Mouse (Mus musculus): ENCODE data around the gene Mrpl2. TPM values are rescaled to one million over a fixed set of nuclear protein-coding genes. Genes with fewer than 3 reads are reported as not detected.

Gene Mrpl2
- polyA plus RNA-seq, 1 experiment from 2014 or later, result 64.9 TPM

GRCm38 (mm10) chr17:46699245-46699644, 53.2 kb downstream of the Mrpl2 start:
- peaks cover 7% of the 10 kb centered on the region for H3K36me3 ChIP-seq
- no peaks in the 10 kb centered on the region for H3K9me3 ChIP-seq (replicated peaks)
- 44% methylated on average over 5 of the region's 5 CpGs for WGBS
- no peaks in the 10 kb centered on the region for H3K27me3 ChIP-seq (replicated peaks)
- no peak overlapping the region for H3K27ac ChIP-seq (replicated peaks)
- no peak for ATAC-seq (ENCODE audit: low FRiP score)
- H3K4me1 ChIP-seq, result peaks cover 37% of the 10 kb centered on the region
- H3K4me2 ChIP-seq, result no peak overlapping the region
- H3K9ac ChIP-seq (replicated peaks), result no peak overlapping the region
- H3K4me3 ChIP-seq (replicated peaks), result no peak overlapping the region

Other genes with a start within 250 kb of the Mrpl2 start
- gene Crip3, start 217.3 kb upstream of the Mrpl2 start, polyA plus RNA-seq (2015; fragmentation: Nextera tagmentation; extraction: Ambion mirVana), result 2.7 and 43.4 TPM in 2 replicates
- 1.3 TPM in 1 of 2 replicates, not detected in the other for gene Slc22a7, start 207.8 kb upstream of the Mrpl2 start, polyA plus RNA-seq (2015; fragmentation: Nextera tagmentation; extraction: Ambion mirVana)
- gene Ttbk1, start 158.6 kb upstream of the Mrpl2 start, polyA plus RNA-seq (2015; fragmentation: Nextera tagmentation; extraction: Ambion mirVana), result 5.5 and 7.8 TPM in 2 replicates
- 13.6 and 22.7 TPM in 2 replicates for gene Dnph1, start 149.5 kb upstream of the Mrpl2 start, polyA plus RNA-seq (2015; fragmentation: Nextera tagmentation; extraction: Ambion mirVana)
- gene Cul9, start 99.8 kb upstream of the Mrpl2 start, polyA plus RNA-seq (2015; fragmentation: Nextera tagmentation; extraction: Ambion mirVana), result 17.3 and 22.6 TPM in 2 replicates
- 2.5 and 6.4 TPM in 2 replicates for gene Srf, start 90.1 kb upstream of the Mrpl2 start, polyA plus RNA-seq (2015; fragmentation: Nextera tagmentation; extraction: Ambion mirVana)
- 29.3 and 41.7 TPM in 2 replicates for gene Ptk7, start 16.7 kb upstream of the Mrpl2 start, polyA plus RNA-seq (2015; fragmentation: Nextera tagmentation; extraction: Ambion mirVana)
- gene Klc4, start 207 bp upstream of the Mrpl2 start, polyA plus RNA-seq (2015; fragmentation: Nextera tagmentation; extraction: Ambion mirVana), result 31.8 and 32.3 TPM in 2 replicates
- 37.1 and 40.1 TPM in 2 replicates for gene Cul7, start 4.1 kb downstream of the Mrpl2 start, polyA plus RNA-seq (2015; fragmentation: Nextera tagmentation; extraction: Ambion mirVana)
- gene Rrp36, start 28.1 kb downstream of the Mrpl2 start, polyA plus RNA-seq (2015; fragmentation: Nextera tagmentation; extraction: Ambion mirVana), result 53.5 and 59.1 TPM in 2 replicates
- gene Mea1, start 32.6 kb downstream of the Mrpl2 start, polyA plus RNA-seq (2015; fragmentation: Nextera tagmentation; extraction: Ambion mirVana), result 275 and 308 TPM in 2 replicates
- 166 TPM in 2 replicates for gene Klhdc3, start 34.7 kb downstream of the Mrpl2 start, polyA plus RNA-seq (2015; fragmentation: Nextera tagmentation; extraction: Ambion mirVana)
- gene Ppp2r5d, start 58.9 kb downstream of the Mrpl2 start, polyA plus RNA-seq (2015; fragmentation: Nextera tagmentation; extraction: Ambion mirVana), result 89.1 and 93.2 TPM in 2 replicates
- gene Pex6, start 65.2 kb downstream of the Mrpl2 start, polyA plus RNA-seq (2015; fragmentation: Nextera tagmentation; extraction: Ambion mirVana), result 27.8 and 28.3 TPM in 2 replicates
- gene Gnmt, start 82.9 kb downstream of the Mrpl2 start, polyA plus RNA-seq (2015; fragmentation: Nextera tagmentation; extraction: Ambion mirVana), result 1.7 and 1.9 TPM in 2 replicates
- gene Cnpy3, start 106.0 kb downstream of the Mrpl2 start, polyA plus RNA-seq (2015; fragmentation: Nextera tagmentation; extraction: Ambion mirVana), result 72.2 and 76.1 TPM in 2 replicates
- 0.19 and 43.5 TPM in 2 replicates for gene Ptcra, start 117.5 kb downstream of the Mrpl2 start, polyA plus RNA-seq (2015; fragmentation: Nextera tagmentation; extraction: Ambion mirVana)
- 53.8 and 56.8 TPM in 2 replicates for gene 2310039H08Rik, start 126.4 kb downstream of the Mrpl2 start, polyA plus RNA-seq (2015; fragmentation: Nextera tagmentation; extraction: Ambion mirVana)
- 77.2 and 88.4 TPM in 2 replicates for gene Rpl7l1, start 136.4 kb downstream of the Mrpl2 start, polyA plus RNA-seq (2015; fragmentation: Nextera tagmentation; extraction: Ambion mirVana)
- 6.6 and 8.3 TPM in 2 replicates for gene Bicral, start 212.3 kb downstream of the Mrpl2 start, polyA plus RNA-seq (2015; fragmentation: Nextera tagmentation; extraction: Ambion mirVana)
- gene Tbcc, start 244.5 kb downstream of the Mrpl2 start, polyA plus RNA-seq (2015; fragmentation: Nextera tagmentation; extraction: Ambion mirVana), result 55.9 and 62.5 TPM in 2 replicates